ENCODE assay signal across 8 mouse cellular contexts in the genomic region with DNA sequence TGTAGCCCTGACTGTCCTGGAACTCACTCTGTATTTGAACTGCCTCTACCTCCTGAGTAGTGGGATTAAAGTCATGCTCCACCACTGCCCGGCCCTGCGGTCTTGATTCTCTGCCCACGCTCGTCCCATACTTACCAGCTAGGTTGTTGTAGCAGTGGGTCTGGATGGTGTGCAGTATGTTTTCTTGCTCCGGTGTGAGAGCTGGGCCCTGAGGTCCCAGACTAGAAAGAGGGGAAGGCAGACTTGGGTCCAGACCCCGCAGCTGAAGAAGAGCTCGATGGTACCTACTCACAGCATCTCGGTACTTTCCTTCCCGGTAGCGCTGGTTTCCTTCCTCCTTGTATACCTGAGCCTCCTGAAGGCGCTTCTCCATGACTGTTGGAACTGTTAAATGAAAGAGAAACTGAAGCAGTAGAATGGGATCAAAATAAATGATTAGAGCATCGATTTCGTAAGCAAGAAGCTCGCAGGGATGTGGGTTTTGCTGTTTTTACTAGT. TPM values are rescaled to one million over a fixed set of nuclear protein-coding genes. Genes with fewer than 3 reads are reported as not detected.
DNase-seq lines count a peak whose midpoint lies in the region; ATAC-seq and TF ChIP-seq lines count a peak whose summit lies in the region.

No protein-coding gene starts in this region.

- DNase-seq in gastrocnemius, adult 2 months: no peak
- DNase-seq in gastrocnemius, postnatal 4 days (ENCODE audit: low spot score in 2 of 2): no peak
- peak; percentile 18 for DNase-seq in thymus, postnatal 0 days (ENCODE audit: low spot score)
- no peak for DNase-seq in thymus, postnatal 14 days
- DNase-seq in frontal cortex, postnatal 25 days (ENCODE audit: low spot score in 2 of 2): no peak
- DNase-seq in retina, embryonic 14.5 days (ENCODE audit: low spot score): no peak
- no peak for DNase-seq in Muller cell, postnatal 12 days (ENCODE audit: inconsistent ontology term)

- peaks cover 36% of the 10 kb centered on the region for H3K4me1 ChIP-seq in limb, embryonic 15.5 days

- no peaks in the 10 kb centered on the region for H3K9me3 ChIP-seq in limb, embryonic 15.5 days

- intact Hi-C loops in gastrocnemius, adult 2 months (cut with DNase I): loop anchor here (2.0 kb wide), 2 partner anchors 16 to 96 kb away; a partner anchor contains a TSS

- H3K36me3 ChIP-seq in limb, embryonic 15.5 days: peaks cover 32% of the 10 kb centered on the region

- H3K4me3 ChIP-seq in gastrocnemius, adult 2 months: peak overlapping the region; percentile 86
- H3K4me3 ChIP-seq in limb, embryonic 15.5 days: peak overlapping the region; percentile 82

- H3K4me2 ChIP-seq in limb, embryonic 15.5 days: peak overlapping the region; percentile 89

- TF ChIP-seq CTCF in gastrocnemius, adult 2 months (IDR thresholded peaks at IDR 0.05): no peak

- ATAC-seq in limb, embryonic 15.5 days (ENCODE audit: insufficient number of reproducible peaks, low FRiP score, low TSS enrichment, low read depth): no peak

- H3K27ac ChIP-seq in gastrocnemius, adult 2 months: peak overlapping the region; percentile 100
- peak overlapping the region; percentile 100 for H3K27ac ChIP-seq in limb, embryonic 15.5 days

- H3K27me3 ChIP-seq in limb, embryonic 15.5 days: no peaks in the 10 kb centered on the region

- 18% methylated on average over 14 of the region's 14 CpGs for WGBS in limb, embryonic 15.5 days

- H3K9ac ChIP-seq in limb, embryonic 15.5 days: peak overlapping the region; percentile 67

RNA-seq across cellular contexts. Expression of a gene that starts 0.8 kb away (rescaled TPM):
- 10 to 100 TPM; 11.9 to 12.6 TPM for total RNA-seq in gastrocnemius, adult 2 months (2021)
- total RNA-seq in gastrocnemius, postnatal 4 days (2021): 10 to 100 TPM; 19.9 to 22.9 TPM
- polyA plus RNA-seq in thymus, postnatal 0 days (2015; fragmentation: Nextera tagmentation; extraction: Ambion mirVana): 44.1 and 49.8 TPM in 2 replicates
- polyA plus RNA-seq in limb, embryonic 15.5 days (2015; fragmentation: Nextera tagmentation; extraction: Ambion mirVana): 50.4 and 56.8 TPM in 2 replicates

RNA-seq across cellular contexts. Expression of a gene that starts 1.5 kb away (rescaled TPM):
- total RNA-seq in gastrocnemius, adult 2 months (2021): 10 to 100 TPM; 40.1 to 49.4 TPM
- 10 to 100 TPM; 61.3 to 71.0 TPM for total RNA-seq in gastrocnemius, postnatal 4 days (2021)
- polyA plus RNA-seq in thymus, postnatal 0 days (2015; fragmentation: Nextera tagmentation; extraction: Ambion mirVana): 4.3 and 5.3 TPM in 2 replicates
- 5.4 and 5.6 TPM in 2 replicates for polyA plus RNA-seq in limb, embryonic 15.5 days (2015; fragmentation: Nextera tagmentation; extraction: Ambion mirVana)

RNA-seq across cellular contexts. Expression of a gene that starts 11.2 kb away (rescaled TPM):
- total RNA-seq in gastrocnemius, adult 2 months (2021): not detected
- total RNA-seq in gastrocnemius, postnatal 4 days (2021): under 1 TPM in 1 of 2 experiments, not detected in 1; 0.67 TPM
- polyA plus RNA-seq in thymus, postnatal 0 days (2015; fragmentation: Nextera tagmentation; extraction: Ambion mirVana): not detected in 2 replicates
- polyA plus RNA-seq in limb, embryonic 15.5 days (2015; fragmentation: Nextera tagmentation; extraction: Ambion mirVana): not detected in 2 replicates

RNA-seq across cellular contexts. Expression of a gene that starts 16.0 kb away (rescaled TPM):
- total RNA-seq in gastrocnemius, adult 2 months (2021): 1 to 10 TPM in 1 of 2 experiments, under 1 TPM in 1; 0.82 to 1.1 TPM
- 1 to 10 TPM; 1.4 to 1.5 TPM for total RNA-seq in gastrocnemius, postnatal 4 days (2021)
- 2.9 and 3.5 TPM in 2 replicates for polyA plus RNA-seq in thymus, postnatal 0 days (2015; fragmentation: Nextera tagmentation; extraction: Ambion mirVana)
- polyA plus RNA-seq in limb, embryonic 15.5 days (2015; fragmentation: Nextera tagmentation; extraction: Ambion mirVana): 4.6 and 4.8 TPM in 2 replicates

RNA-seq across cellular contexts. Expression of a gene that starts 18.9 kb away (rescaled TPM):
- 10 to 100 TPM; 16.8 to 18.4 TPM for total RNA-seq in gastrocnemius, adult 2 months (2021)
- 10 to 100 TPM; 22.1 to 24.2 TPM for total RNA-seq in gastrocnemius, postnatal 4 days (2021)
- 54.6 and 63.0 TPM in 2 replicates for polyA plus RNA-seq in thymus, postnatal 0 days (2015; fragmentation: Nextera tagmentation; extraction: Ambion mirVana)
- 77.4 and 93.6 TPM in 2 replicates for polyA plus RNA-seq in limb, embryonic 15.5 days (2015; fragmentation: Nextera tagmentation; extraction: Ambion mirVana)
